Mouse (Mus musculus): ENCODE measurements around the gene Nav2. TPM values are rescaled to one million over a fixed set of nuclear protein-coding genes. Genes with fewer than 3 reads are reported as not detected.

The Nav2 gene
- total and polyA plus RNA-seq, 3 experiments: 2.0 to 2.7 TPM; not detected in 1

GRCm38 (mm10) chr7:49634291-49635073 lies 726.0 kb downstream of the Nav2 start:
- TF ChIP-seq ELF1 (IDR thresholded peaks at IDR 0.05; ENCODE audit: low read depth, low read length) (no peak), RAD21 (IDR thresholded peaks at IDR 0.05; ENCODE audit: low read depth, low read length) (no peak), MAX (IDR thresholded peaks at IDR 0.05; ENCODE audit: low read length) (no peak), POLR2AphosphoS2 (IDR thresholded peaks at IDR 0.05; ENCODE audit: low read length) (no peak), MEF2A (IDR thresholded peaks at IDR 0.05; ENCODE audit: extremely low read depth, insufficient replicate concordance, low read depth, low read length, poor library complexity, severe bottlenecking) (no peak), RCOR1 (IDR thresholded peaks at IDR 0.05; ENCODE audit: low read depth, low read length) (no peak), CTCF (IDR thresholded peaks at IDR 0.05 in 2 of 3, conservative IDR thresholded peaks at IDR 0.05 in 1 of 3; ENCODE audit: control insufficient read depth in 1 of 3, insufficient read depth in 1 of 3, low read depth in 2 of 3, low read length in 3 of 3, poor library complexity in 1 of 3, severe bottlenecking in 1 of 3) (no peak), EP300 (IDR thresholded peaks at IDR 0.05; ENCODE audit: low read depth in 1 of 2, low read length in 2 of 2) (no peak), ZKSCAN1 (IDR thresholded peaks at IDR 0.05; ENCODE audit: low read depth, low read length) (no peak), MYC (IDR thresholded peaks at IDR 0.05; ENCODE audit: low read depth, low read length) (no peak), KAT2A (conservative IDR thresholded peaks at IDR 0.05; ENCODE audit: low read depth, low read length) (no peak), TCF12 (IDR thresholded peaks at IDR 0.05; ENCODE audit: low read depth, low read length) (no peak), HCFC1 (IDR thresholded peaks at IDR 0.05; ENCODE audit: low read depth, low read length) (no peak), SIN3A (IDR thresholded peaks at IDR 0.05; ENCODE audit: low read length) (no peak), ETS1 (IDR thresholded peaks at IDR 0.05; ENCODE audit: low read depth, low read length) (no peak), E2F4 (IDR thresholded peaks at IDR 0.05; ENCODE audit: borderline replicate concordance, low read depth, low read length) (no peak), MAZ (IDR thresholded peaks at IDR 0.05; ENCODE audit: low read depth, low read length) (no peak), GATA1 (IDR thresholded peaks at IDR 0.05; ENCODE audit: low read depth, low read length) (no peak)
- Histone ChIP-seq H3K27me3 (ENCODE audit: control insufficient read depth in 1 of 2, insufficient read depth in 2 of 2, low read length in 2 of 2) (no peaks in the 10 kb centered on the region), H3K9ac (ENCODE audit: control insufficient read depth, low read depth, low read length, poor library complexity, severe bottlenecking) (no peak overlapping the region), H3K9me3 (replicated peaks; ENCODE audit: insufficient read depth, low read length) (no peaks in the 10 kb centered on the region), H3K4me1 (ENCODE audit: control insufficient read depth in 1 of 2, insufficient read depth in 2 of 2, low read length in 2 of 2) (no peaks in the 10 kb centered on the region), H3K36me3 (ENCODE audit: control insufficient read depth in 1 of 2, insufficient read depth in 2 of 2, low read length in 2 of 2) (no peaks in the 10 kb centered on the region), H3K79me2 (ENCODE audit: control insufficient read depth, insufficient read depth, low read length, poor library complexity) (no peaks in the 10 kb centered on the region), H3K27ac (ENCODE audit: control insufficient read depth, low read depth, low read length) (no peak overlapping the region), H3K4me3 (ENCODE audit: control insufficient read depth in 1 of 2, insufficient read depth in 1 of 2, low read depth in 2 of 2, low read length in 2 of 2) (no peak overlapping the region)
- no peak for DNase-seq (ENCODE audit: low read depth, low spot score)

- Histone ChIP-seq H3K27me3 (ENCODE audit: control insufficient read depth in 1 of 2, insufficient read depth in 2 of 2, low read length in 2 of 2) (no peaks in the 10 kb centered on the region), H3K4me1 (ENCODE audit: control insufficient read depth in 1 of 2, insufficient read depth in 2 of 2, low read length in 2 of 2) (no peaks in the 10 kb centered on the region), H3K27ac (ENCODE audit: control insufficient read depth, low read depth, low read length) (no peak overlapping the region), H3K36me3 (ENCODE audit: control insufficient read depth in 1 of 2, insufficient read depth in 2 of 2, low read length in 2 of 2) (no peaks in the 10 kb centered on the region), H3K9ac (ENCODE audit: control insufficient read depth, low read depth, low read length, poor library complexity, severe bottlenecking) (no peak overlapping the region), H3K79me2 (ENCODE audit: control insufficient read depth, insufficient read depth, low read length, poor library complexity) (no peaks in the 10 kb centered on the region), H3K9me3 (replicated peaks; ENCODE audit: insufficient read depth, low read length) (no peaks in the 10 kb centered on the region), H3K4me3 (ENCODE audit: control insufficient read depth in 1 of 2, insufficient read depth in 1 of 2, low read depth in 2 of 2, low read length in 2 of 2) (no peak overlapping the region)
- no peak for TF ChIP-seq CHD2 (IDR thresholded peaks at IDR 0.05; ENCODE audit: low read length)
- TF ChIP-seq E2F4 (IDR thresholded peaks at IDR 0.05; ENCODE audit: borderline replicate concordance, low read depth, low read length): no peak
- no peak for TF ChIP-seq USF1 (IDR thresholded peaks at IDR 0.05; ENCODE audit: low read depth, low read length)
- no peak for TF ChIP-seq SIN3A (IDR thresholded peaks at IDR 0.05; ENCODE audit: low read length)
- TF ChIP-seq NRF1 (IDR thresholded peaks at IDR 0.05; ENCODE audit: insufficient read depth, low read depth, low read length, poor library complexity, severe bottlenecking): no peak
- no peak for TF ChIP-seq MAFK (IDR thresholded peaks at IDR 0.05; ENCODE audit: borderline replicate concordance, low read depth, low read length)
- no peak for TF ChIP-seq ZC3H11A (IDR thresholded peaks at IDR 0.05; ENCODE audit: low read depth, low read length)
- TF ChIP-seq TBP (IDR thresholded peaks at IDR 0.05; ENCODE audit: low read depth, low read length): no peak
- no peak for TF ChIP-seq GATA1 (IDR thresholded peaks at IDR 0.05; ENCODE audit: low read depth, low read length)
- TF ChIP-seq ELF1 (IDR thresholded peaks at IDR 0.05; ENCODE audit: low read depth, low read length): no peak
- no peak for TF ChIP-seq CHD1 (IDR thresholded peaks at IDR 0.05; ENCODE audit: low read depth, low read length)
- no peak for TF ChIP-seq NELFE (IDR thresholded peaks at IDR 0.05; ENCODE audit: low read depth, low read length)
- no peak for TF ChIP-seq KAT2A (conservative IDR thresholded peaks at IDR 0.05; ENCODE audit: low read depth, low read length)
- no peak for TF ChIP-seq HCFC1 (IDR thresholded peaks at IDR 0.05; ENCODE audit: low read depth, low read length)
- no peak for TF ChIP-seq ZMIZ1 (IDR thresholded peaks at IDR 0.05; ENCODE audit: low read depth, low read length)
- no peak for TF ChIP-seq MYC (IDR thresholded peaks at IDR 0.05; ENCODE audit: low read depth, low read length)
- TF ChIP-seq BHLHE40 (IDR thresholded peaks at IDR 0.05; ENCODE audit: borderline replicate concordance, low read depth, low read length): no peak
- TF ChIP-seq ZKSCAN1 (IDR thresholded peaks at IDR 0.05; ENCODE audit: low read depth, low read length): no peak
- no peak for TF ChIP-seq MAZ (IDR thresholded peaks at IDR 0.05; ENCODE audit: low read depth, low read length)
- no peak for DNase-seq (ENCODE audit: low read depth, low spot score)
Observed at GRCm38 (mm10) chr7:49635074-49635621, 726.6 kb downstream of the Nav2 start.

Measured in MEL (cell line).